Mouse (Mus musculus) right cerebral cortex, postnatal 10 days (tissue): Measurements from ENCODE around the gene Pglyrp2.

Experiments
- DNase-seq, 2 experiments: peaks; one replicate each; pipeline ENCODE4 v3.0.0; 2021; ENCODE audit warnings: low spot score in 2 of 2

Pglyrp2 gene

GRCm38 (mm10) chr17:32424034-32424433, at the start of gene Pglyrp2:
Gene Pglyrp2, minus strand, starts transcription at chr17:32424167.
- DNase-seq: no peak

GRCm38 (mm10) chr17:32472176-32472575, 48.2 kb upstream of the Pglyrp2 start:
- DNase-seq: no peak

- no peak for DNase-seq
Observed at GRCm38 (mm10) chr17:32470795-32471194, 46.8 kb upstream of the Pglyrp2 start.

- DNase-seq: no peak
Observed at GRCm38 (mm10) chr17:32468494-32468893, 44.5 kb upstream of the Pglyrp2 start.

- no peak for DNase-seq
Observed at GRCm38 (mm10) chr17:32454997-32455396, 31.0 kb upstream of the Pglyrp2 start.

- DNase-seq: no peak
Observed at GRCm38 (mm10) chr17:32454188-32454587, 30.2 kb upstream of the Pglyrp2 start.

- DNase-seq: no peak
Observed at GRCm38 (mm10) chr17:32452482-32452881, 28.5 kb upstream of the Pglyrp2 start, which contains the start of gene Cyp4f39. Gene Cyp4f39, plus strand, starts transcription at chr17:32452723.

GRCm38 (mm10) chr17:32450844-32451537, 27.0 kb upstream of the Pglyrp2 start:
- no peak for DNase-seq

- DNase-seq: no peak
Observed at GRCm38 (mm10) chr17:32449042-32449441, 25.1 kb upstream of the Pglyrp2 start.

GRCm38 (mm10) chr17:32447195-32447594, 23.2 kb upstream of the Pglyrp2 start:
- no peak for DNase-seq

- peak in 1 of 2 experiments; percentile 23 for DNase-seq
Observed at GRCm38 (mm10) chr17:32445016-32445415, 21.0 kb upstream of the Pglyrp2 start.

GRCm38 (mm10) chr17:32443245-32443644, 19.3 kb upstream of the Pglyrp2 start:
- no peak for DNase-seq

- no peak for DNase-seq
Observed at GRCm38 (mm10) chr17:32437106-32437505, 13.1 kb upstream of the Pglyrp2 start.

- no peak for DNase-seq
Observed at GRCm38 (mm10) chr17:32435151-32435550, 11.2 kb upstream of the Pglyrp2 start.

- no peak for DNase-seq
Observed at GRCm38 (mm10) chr17:32434324-32434723, 10.4 kb upstream of the Pglyrp2 start.

- DNase-seq: no peak
Observed at GRCm38 (mm10) chr17:32431972-32432371, 8.0 kb upstream of the Pglyrp2 start.

- no peak for DNase-seq
Observed at GRCm38 (mm10) chr17:32426610-32427009, 2.6 kb upstream of the Pglyrp2 start.

GRCm38 (mm10) chr17:32420781-32421180, 3.2 kb downstream of the Pglyrp2 start:
- no peak for DNase-seq

GRCm38 (mm10) chr17:32419989-32420388, 4.0 kb downstream of the Pglyrp2 start:
- no peak for DNase-seq

GRCm38 (mm10) chr17:32416771-32417170, 7.2 kb downstream of the Pglyrp2 start:
- no peak for DNase-seq

- DNase-seq: no peak
Observed at GRCm38 (mm10) chr17:32415417-32416020, 8.4 kb downstream of the Pglyrp2 start.

- no peak for DNase-seq
Observed at GRCm38 (mm10) chr17:32411898-32412297, 12.1 kb downstream of the Pglyrp2 start.

- no peak for DNase-seq
Observed at GRCm38 (mm10) chr17:32403417-32403816, 20.6 kb downstream of the Pglyrp2 start, which contains the start of gene Rasal3. Gene Rasal3, minus strand, starts transcription at chr17:32403583.
